Mouse (Mus musculus) left cerebral cortex, postnatal 10 days (tissue): ENCODE results near the gene Olfr465-ps1. TPM values are rescaled to one million over a fixed set of nuclear protein-coding genes. Genes with fewer than 3 reads are reported as not detected.

Experiments
- total RNA-seq, 2 experiments: library from RNA; stranded (reverse); gene quantifications; 2 replicates each; pipeline ENCODE4 v1.2.3; 2021

The Olfr465-ps1 gene
- total RNA-seq, 2 experiments from 2014 or later, result not detected

Other genes starting within 250 kb of the Olfr465-ps1 start
- gene Cntnap3, start 234.1 kb upstream of the Olfr465-ps1 start, total RNA-seq, result 10 to 100 TPM; 15.1 to 17.5 TPM
- not detected for gene Spata31, start 220.7 kb upstream of the Olfr465-ps1 start, total RNA-seq
- gene Spata31d1c, start 105.0 kb upstream of the Olfr465-ps1 start, total RNA-seq, result not detected
- not detected for gene Prss47, start 85.3 kb upstream of the Olfr465-ps1 start, total RNA-seq
- gene Mfsd14b, start 25.1 kb upstream of the Olfr465-ps1 start, total RNA-seq, result 10 to 100 TPM; 28.7 to 33.4 TPM
- not detected for gene Olfr466, start 12.2 kb downstream of the Olfr465-ps1 start, total RNA-seq
- gene Nlrp4f, start 67.9 kb downstream of the Olfr465-ps1 start, total RNA-seq, result under 1 TPM in 1 of 2 experiments, not detected in 1; 0.09 TPM
- under 1 TPM; 0.75 to 0.79 TPM for gene Gm10775, start 121.5 kb downstream of the Olfr465-ps1 start, total RNA-seq
- gene Zfp369, start 140.7 kb downstream of the Olfr465-ps1 start, total RNA-seq, result 10 to 100 TPM; 62.5 to 64.7 TPM